Mouse (Mus musculus) MEL (cell line): ENCODE measurements at regions not wholly inside any gene's neighbourhood (a gene's known extent, or its start where the extent isn't known, plus 50 kb on each side); places are given as distances from the start of the nearest gene placed in this dataset.

Experiments
- CTCF ChIP-seq, 3 experiments: IDR thresholded peaks in 2 of 3; conservative IDR thresholded peaks in 1 of 3; 2 replicates each; pipeline ENCODE4 v1.5.1; 2011 to 2012; ENCODE audit warnings: low read length in 3 of 3, low read depth in 2 of 3, mild to moderate bottlenecking in 2 of 3, improper control_type of control experiment in 1 of 3, inconsistent platforms in 1 of 3, mixed read lengths in 1 of 3, moderate library complexity in 1 of 3; ENCODE audit not compliant: control insufficient read depth in 1 of 3, insufficient read depth in 1 of 3, poor library complexity in 1 of 3, severe bottlenecking in 1 of 3
- ETS1 ChIP-seq: IDR thresholded peaks from 2 replicates; pipeline ENCODE4 v1.6.1; 2012; ENCODE audit warnings: low read depth, mild to moderate bottlenecking, inconsistent platforms, low read length, improper control_type of control experiment, moderate library complexity
- POLR2A ChIP-seq, 2 experiments: IDR thresholded peaks; 2 replicates each; pipeline ENCODE4 v1.6.1; 2011 to 2012; ENCODE audit warnings: low read length in 2 of 2, mild to moderate bottlenecking in 2 of 2, control low read depth in 1 of 2, improper control_type of control experiment in 1 of 2, low read depth in 1 of 2, moderate library complexity in 1 of 2; ENCODE audit not compliant: control insufficient read depth in 1 of 2, insufficient read depth in 1 of 2, poor library complexity in 1 of 2
- RAD21 ChIP-seq: IDR thresholded peaks from 2 replicates; pipeline ENCODE4 v1.6.1; 2011; ENCODE audit warnings: mild to moderate bottlenecking, low read depth, low read length, improper control_type of control experiment
- SMC3 ChIP-seq: IDR thresholded peaks from 2 replicates; pipeline ENCODE4 v1.6.1; 2011; ENCODE audit warnings: low read depth, low read length, improper control_type of control experiment
- ZKSCAN1 ChIP-seq: IDR thresholded peaks from 2 replicates; pipeline ENCODE4 v1.6.1; 2012; ENCODE audit warnings: low read depth, mild to moderate bottlenecking, inconsistent platforms, low read length, improper control_type of control experiment, moderate library complexity
- ZNF384 ChIP-seq: IDR thresholded peaks from 2 replicates; pipeline ENCODE4 v1.6.1; 2012; ENCODE audit warnings: low read depth, mild to moderate bottlenecking, inconsistent platforms, low read length, improper control_type of control experiment

GRCm38 (mm10) chr5:41942131-41942530 is 98.0 kb upstream of the Bod1l start:
- no peak for TF ChIP-seq ETS1
- TF ChIP-seq POLR2A (IDR thresholded peaks at IDR 0.05; ENCODE audit: control insufficient read depth in 1 of 2, insufficient read depth in 1 of 2, low read depth in 1 of 2, low read length in 2 of 2, poor library complexity in 1 of 2), result no peak
- TF ChIP-seq ZNF384, result no peak
- no peak for TF ChIP-seq ZKSCAN1
- TF ChIP-seq RAD21, result no peak
- TF ChIP-seq CTCF (IDR thresholded peaks at IDR 0.05 in 2 of 3, conservative IDR thresholded peaks at IDR 0.05 in 1 of 3; ENCODE audit: control insufficient read depth in 1 of 3, insufficient read depth in 1 of 3, low read depth in 2 of 3, low read length in 3 of 3, poor library complexity in 1 of 3, severe bottlenecking in 1 of 3), result no peak
- TF ChIP-seq SMC3, result no peak
